Mouse (Mus musculus): Measurements from ENCODE around the gene Map3k9.

The Map3k9 gene

DNA sequence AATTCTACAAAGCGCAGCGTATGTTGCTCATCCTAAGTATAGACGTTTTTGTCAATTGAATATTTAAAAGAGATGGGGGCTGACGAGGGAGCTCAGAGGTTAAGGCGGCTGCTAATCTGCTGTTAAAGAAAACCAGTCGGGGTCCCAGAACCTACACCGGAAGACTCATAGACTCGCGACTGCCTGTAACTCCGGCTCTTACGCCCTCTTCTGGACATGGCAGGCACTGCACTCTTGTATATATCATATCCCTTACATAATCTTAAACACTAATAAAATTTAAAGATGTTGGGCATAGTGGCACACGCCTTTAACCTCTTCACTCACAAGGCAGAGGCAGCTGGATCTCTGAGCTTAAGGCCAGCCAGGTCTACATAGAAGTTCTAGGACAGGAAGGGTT is 6.3 kb upstream of the Map3k9 start:
- peak; percentile 69 for DNase-seq (ENCODE audit: low read depth, low spot score)

DNA sequence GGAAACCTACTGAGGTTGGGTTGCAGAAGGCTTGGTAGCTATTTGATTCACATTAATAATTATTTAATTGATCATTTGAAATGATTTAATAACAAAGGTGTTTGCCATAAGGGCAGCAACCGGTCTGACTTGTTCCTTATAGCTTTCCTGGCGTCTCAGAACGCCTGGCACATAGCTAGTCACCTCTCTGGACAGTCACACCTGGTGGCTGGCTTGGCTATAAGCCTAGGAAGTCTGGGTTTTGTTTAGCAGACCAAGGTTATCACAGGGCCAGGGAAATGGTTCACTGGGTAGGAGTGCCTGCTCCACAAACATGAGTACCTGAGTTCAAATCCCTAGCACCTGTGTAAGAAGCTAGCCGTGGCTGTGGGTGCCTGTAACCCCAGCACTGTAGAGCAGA is 2.3 kb upstream of the Map3k9 start:
- DNase-seq (ENCODE audit: low read depth, low spot score): no peak

DNA sequence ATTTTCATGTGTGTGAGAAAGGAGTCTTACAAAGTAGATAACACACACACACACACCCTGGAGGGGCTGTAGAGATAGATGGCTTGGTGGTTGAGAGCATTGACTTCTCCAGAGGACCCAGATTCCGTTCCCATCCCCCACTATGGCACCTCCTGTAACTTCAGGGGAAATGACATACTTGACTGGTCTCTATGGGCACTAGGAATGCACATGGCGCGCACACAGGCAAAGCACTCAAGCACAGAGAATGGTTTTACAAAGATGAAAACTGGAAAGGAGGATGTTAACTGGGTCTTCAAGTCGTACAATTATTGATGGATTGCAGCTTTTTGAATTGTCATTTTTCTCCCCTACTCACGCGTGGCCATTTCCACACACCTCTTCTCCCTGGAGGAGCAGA is 1.6 kb upstream of the Map3k9 start:
- DNase-seq (ENCODE audit: low read depth, low spot score): no peak

DNA sequence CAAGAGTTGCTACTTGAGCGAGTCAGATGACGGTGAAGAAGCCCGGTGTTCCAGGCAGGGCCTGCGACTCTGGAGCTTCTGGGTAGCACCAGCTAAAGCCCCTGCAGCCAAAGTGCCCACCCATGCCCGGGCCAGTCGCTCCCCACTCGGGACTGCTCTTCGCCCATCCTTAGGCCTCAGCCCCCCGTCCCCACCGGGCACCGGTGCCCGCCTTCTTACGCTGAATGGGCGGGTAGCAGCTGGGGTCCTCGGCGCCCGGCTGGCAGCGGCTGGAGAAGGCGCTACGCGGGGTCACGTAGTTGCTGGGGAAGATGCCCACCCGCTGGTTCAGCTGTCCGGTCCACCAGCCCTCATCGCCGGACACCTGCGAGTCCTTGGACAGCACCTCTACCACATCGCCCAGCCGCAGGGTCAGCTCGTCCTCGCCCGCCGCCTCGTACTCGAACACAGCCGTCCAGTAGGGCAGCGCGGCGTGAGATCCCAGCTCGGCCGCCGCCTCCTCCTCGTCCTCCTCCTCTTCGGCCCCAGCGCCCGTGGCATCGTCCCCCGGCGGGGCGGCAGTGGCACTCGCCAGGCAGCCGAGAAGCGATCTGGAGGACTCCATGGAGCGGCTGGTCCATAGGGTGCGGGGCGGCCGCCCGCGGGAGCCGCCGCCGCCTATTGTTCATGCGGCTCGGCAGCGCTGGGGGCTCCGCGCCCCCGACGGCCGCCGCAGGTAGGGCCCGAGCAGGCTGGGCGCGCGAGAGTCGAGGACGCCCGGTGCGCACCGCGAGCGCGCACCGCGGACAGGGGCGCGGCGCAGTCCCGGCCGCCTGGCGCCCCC is 493 bp downstream of the Map3k9 start:
- DNase-seq (ENCODE audit: low read depth, low spot score): peak; percentile 72

DNA sequence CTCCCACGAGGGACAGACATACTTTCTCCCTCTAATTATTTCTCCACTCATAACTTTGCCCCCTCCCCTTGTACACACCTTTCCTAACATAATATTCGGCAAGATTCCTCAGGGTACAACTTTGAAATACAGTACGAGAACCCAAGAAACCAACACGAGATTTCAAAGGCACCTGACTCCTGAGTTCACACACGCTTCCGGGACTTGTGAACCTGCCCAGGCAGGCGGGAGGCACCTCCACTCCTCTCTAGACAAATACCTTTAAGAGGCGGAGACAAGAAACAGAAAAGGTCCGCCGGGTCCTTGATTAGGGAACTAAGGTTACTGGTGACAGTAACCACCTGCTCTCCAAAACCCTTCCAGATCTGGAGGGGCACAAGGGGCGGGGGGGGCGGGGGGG is 1.1 kb downstream of the Map3k9 start:
- DNase-seq (ENCODE audit: low read depth, low spot score): peak; percentile 75

DNA sequence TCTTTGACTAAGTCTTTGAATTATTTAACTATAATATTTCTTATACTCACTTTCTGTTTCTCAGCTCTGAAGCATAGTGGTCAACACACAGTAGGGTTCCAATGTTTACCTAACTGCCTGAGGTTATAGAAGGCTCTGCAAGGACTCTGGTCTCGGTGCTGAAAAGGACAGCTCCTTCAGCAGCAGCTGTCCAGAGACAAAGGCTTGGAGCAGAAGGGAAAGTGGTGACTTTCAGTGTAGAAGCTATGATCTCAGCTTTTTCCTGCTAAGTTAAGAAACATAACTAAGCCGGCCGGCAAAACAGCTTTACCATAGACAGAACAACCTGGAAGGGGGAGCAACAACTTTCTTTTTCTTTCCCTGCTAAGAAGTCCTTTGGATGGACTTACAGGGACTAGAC is 4.8 kb downstream of the Map3k9 start:
- DNase-seq (ENCODE audit: low read depth, low spot score): no peak

DNA sequence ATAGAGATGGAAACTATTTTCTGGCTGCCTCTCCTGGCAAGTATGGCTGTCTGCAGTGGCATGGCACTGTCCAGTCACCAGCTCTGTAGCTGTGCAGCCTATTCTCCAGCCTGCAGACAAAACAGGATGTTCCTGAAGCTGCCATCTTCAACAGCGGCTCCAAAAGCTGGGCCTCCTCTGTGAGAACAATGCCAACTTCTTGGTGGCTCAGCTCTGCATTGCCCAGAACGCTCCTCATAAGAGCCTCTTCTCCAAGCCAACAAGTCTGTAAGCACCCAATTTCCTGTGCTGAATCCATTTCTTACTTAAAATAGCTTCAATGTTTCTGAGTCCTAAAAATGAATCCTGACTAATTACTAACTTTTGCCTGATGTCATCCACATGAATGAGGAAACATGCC is 5.3 kb downstream of the Map3k9 start:
- no peak for DNase-seq (ENCODE audit: low read depth, low spot score)

DNA sequence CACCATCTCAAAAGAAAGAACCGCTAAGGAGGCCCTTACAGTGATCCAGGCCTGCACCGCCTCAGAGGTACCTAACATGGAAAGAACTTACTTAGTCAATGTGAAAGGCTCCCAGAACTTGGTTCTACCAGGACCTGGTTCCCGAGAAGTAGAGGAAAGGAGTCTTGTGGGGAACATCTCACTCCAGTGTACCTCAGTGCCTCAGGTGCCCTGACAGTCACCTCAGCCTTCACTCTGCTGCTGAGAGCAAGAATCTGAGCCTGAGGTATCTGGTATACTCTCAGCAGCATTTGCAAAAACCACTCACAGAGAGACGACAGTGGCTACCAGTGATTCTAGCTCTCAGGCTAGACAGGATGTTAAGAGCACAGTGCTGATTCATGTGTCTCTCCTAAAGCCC is 6.8 kb downstream of the Map3k9 start:
- DNase-seq (ENCODE audit: low read depth, low spot score): no peak

DNA sequence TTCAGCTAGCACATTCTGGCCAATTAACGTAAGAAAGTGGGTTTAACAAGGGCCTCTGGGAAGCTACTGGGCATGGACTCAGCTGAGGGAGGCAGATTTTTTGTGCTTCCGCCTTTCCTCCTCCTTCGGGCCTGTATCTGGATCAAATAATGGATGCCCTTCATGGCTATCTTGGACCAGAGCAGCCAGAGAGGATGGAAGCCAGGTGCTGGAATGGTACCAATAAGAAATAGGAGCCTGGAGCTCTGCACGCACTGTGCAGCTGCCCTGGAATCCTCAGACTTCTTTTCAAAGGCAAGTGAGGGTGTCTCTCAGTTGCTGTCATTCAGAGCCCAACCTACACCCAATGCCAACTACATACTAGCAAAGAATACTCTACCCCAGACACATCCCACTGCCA is 11.5 kb downstream of the Map3k9 start:
- DNase-seq (ENCODE audit: low read depth, low spot score): no peak

DNA sequence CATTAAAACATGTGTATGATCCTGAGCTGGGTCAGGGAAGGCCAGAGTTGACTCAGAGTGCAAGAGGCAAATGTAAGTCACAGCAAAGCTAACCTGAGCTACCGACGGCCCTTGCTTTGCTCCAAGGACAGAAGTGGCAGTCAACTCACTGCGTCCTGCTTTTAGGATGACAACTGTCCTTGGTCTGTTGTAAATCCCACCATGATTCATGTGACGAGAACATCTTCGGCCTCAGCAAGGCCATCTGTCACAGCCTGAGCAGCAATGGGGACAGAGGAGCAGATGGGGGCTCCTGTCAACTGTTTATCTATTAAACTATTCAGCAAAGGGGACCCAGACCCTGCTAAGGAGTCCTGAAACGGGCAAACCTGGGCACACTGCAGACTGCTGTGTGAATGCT is 15.6 kb downstream of the Map3k9 start:
- DNase-seq (ENCODE audit: low read depth, low spot score): no peak

DNA sequence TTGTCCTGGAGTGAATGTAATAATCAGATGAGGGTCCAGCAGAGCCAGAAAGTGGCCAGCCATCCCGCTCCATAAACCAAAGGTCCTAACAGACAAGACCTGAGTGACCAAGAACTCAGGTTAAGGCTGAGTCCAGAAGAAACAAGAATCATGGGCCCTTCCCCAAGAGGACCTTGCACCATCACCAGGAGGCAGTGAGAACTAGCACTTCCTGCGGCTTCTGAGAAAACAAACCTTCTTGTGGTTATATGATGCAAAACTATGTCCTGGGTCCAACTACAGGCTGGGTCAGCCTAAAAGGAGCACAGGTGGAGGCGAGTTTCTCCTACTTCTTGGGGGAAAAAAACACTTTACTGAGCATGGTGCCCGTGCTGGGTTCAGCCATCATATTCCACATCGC is 16.6 kb downstream of the Map3k9 start:
- DNase-seq (ENCODE audit: low read depth, low spot score): no peak

DNA sequence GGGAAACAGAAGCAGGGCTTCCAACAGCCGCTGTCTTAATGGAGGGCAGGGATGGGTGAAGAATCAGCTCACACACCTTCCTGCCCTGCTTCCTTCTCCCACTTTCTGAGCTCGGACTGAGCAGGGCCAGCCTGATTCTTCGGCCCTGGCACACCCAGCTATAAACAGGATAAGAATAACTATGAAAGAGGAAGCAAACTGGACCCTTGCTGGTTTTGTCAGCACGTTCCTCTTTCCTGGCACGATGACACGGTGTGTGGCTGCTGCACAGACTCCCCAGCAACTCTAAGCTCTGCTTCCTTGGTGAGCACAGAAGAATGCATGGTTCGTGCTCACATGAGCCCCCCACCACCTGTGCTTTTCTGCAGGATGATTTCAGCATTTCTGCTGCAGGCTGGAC is 26.3 kb downstream of the Map3k9 start:
- DNase-seq (ENCODE audit: low read depth, low spot score): peak; percentile 92

DNA sequence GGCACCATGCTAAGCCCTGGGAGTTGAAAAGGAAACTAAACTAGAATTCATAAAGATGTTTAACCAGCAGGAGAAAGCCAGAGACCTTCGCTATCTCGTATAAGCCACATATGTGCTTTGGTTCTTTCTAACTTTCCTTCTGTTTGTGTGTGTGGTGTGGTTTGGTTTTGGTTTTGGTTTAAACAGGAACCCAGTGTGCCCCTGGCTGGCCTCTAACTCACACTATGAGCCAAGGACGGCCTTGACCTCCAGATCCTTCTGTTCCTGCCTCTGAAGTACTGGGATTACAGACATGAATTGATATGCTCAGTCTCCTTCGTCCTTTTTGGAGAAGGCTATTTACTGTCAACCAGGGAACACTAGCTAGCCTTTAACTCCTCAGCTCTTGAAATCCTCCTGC is 29.9 kb downstream of the Map3k9 start:
- peak; percentile 87 for DNase-seq (ENCODE audit: low read depth, low spot score)

DNA sequence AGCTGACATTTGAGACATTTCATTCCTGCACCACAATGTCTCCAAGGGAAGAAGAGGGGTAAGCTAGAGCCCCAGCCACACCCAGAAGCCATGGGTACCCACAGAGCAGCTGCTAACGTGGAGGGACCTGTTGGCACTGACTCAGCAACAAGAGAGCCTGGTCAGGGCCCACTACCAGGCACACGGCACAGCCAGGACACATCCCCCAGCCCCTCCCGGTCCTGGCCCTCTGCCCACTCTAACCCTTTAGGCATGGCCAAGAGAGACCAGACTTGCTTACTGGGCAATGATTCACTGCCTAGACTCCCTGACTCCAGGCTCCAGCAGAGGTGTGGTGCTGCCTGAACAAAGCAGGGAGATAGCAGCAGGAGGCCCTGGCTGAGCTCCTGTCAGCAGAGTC is 32.1 kb downstream of the Map3k9 start:
- no peak for DNase-seq (ENCODE audit: low read depth, low spot score)

DNA sequence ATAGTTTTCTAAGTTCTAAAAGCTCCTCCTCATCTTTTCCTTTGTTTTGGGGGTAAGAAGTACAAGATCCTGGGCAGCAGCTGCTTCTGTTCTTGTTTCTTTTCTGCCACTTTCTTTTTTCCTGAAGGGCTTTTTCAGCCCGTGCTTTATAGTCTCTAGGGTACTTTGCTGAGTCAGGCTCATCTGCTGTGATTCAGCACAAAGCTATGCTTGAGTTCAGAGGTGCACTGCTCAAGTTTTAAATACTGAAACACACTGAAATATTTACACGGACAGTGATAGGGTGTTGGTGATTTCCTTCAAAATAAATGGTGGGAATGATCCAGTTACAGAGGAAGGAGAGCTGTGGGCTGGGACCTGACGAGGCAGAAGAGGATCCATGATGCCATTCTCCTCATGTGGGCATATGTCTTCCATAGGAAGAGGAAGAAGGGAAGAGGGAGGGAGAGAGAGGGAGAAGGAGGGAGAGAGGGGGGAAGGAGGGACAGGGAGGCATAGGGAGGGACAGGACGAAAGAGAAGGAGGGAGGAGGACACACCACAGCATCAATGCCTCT is 32.9 kb downstream of the Map3k9 start:
- DNase-seq (ENCODE audit: low read depth, low spot score): no peak

DNA sequence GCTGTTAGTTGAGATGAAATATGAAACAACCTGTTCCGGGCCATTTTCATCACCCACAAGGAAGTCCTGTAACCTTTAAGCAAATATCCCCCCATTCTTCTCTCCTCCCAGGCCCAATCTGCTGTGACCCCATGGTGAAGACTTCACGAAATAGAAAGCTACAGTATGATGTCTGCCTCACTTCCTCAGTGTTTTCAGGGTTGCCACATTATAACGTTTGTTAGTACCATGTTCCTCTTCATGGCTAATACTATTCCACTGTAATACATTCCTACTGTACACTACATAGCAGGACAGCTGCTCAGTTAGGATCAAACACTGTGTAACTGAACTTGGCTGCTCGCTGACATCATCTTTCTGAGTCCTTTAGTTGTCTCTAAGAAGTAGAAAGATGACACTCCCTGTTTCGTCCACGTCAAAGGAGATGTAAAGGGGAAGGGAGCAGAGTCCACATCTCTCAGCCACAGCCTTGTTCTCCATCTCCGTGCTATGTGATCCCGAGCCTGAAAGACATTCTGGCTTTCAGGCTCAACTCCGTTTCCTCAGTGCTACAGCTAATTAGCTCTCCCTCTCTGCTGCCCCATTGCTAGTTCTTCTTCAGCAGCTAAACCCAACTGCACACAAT is 34.5 kb downstream of the Map3k9 start:
- DNase-seq (ENCODE audit: low read depth, low spot score): no peak

DNA sequence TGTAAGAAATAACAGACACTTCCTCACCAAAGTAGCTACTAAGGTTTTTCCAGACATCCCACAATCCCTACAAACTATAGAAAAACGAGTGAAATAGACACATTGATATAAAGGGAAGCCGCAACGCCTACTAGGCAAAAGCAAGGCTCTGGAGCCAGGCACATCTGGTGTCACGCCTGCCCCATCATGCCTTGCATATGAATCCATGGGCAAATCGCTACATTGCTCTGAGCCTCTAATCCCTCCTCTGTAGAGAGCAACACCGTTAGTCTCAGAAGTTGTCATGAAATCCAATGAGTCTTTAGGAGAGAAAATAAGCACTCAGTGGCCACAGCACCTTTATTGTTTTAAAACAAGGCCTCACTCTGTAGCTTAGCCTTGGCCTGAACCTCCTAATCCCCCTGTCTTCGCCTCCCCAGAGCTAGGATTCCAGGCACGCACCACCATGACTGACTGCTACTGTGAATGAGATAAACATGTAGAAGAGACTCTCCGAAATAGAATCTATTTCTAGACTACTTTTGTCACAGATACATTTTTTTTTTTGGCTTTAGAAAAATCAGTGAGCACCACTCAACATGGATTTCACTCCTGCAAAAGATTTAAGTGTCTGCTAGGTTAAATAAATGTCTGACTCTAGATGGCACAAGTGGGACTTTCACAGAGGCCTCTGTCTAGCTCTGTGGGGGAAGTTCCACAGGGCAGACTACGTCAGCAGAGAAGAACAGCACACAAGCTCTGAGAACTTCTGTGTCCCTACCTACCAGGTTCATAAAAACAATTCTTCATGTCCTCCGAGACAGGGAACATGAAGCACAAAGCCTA is 45.5 kb downstream of the Map3k9 start:
- no peak for DNase-seq (ENCODE audit: low read depth, low spot score)

DNA sequence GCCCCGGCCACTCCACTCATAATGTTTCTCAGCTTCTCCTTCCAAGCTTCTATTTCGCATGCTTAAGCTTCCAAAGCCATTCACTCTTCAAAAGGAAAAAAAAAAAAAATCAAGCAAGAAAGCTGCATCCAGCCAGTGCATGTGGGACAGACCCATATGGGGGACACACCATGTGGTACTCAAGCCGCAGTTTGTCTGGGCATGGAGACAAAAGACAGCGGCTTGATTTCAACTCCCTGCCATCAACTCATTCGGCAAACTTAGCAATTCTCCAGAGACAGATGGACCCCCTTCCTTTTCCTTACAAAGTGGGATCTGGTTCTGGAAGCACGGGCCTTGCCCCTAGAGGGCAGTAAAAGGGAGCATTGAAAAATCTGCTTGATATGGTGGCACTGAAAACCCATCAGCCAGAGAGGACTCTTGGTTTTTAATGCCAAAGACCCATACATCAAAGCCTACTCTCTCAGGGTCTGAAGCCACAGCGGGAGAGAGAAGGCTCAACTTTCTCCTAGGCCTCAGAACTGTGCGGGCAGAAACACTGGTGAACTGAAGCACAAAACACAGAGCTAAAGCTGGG is 54.6 kb downstream of the Map3k9 start:
- DNase-seq (ENCODE audit: low read depth, low spot score): no peak

DNA sequence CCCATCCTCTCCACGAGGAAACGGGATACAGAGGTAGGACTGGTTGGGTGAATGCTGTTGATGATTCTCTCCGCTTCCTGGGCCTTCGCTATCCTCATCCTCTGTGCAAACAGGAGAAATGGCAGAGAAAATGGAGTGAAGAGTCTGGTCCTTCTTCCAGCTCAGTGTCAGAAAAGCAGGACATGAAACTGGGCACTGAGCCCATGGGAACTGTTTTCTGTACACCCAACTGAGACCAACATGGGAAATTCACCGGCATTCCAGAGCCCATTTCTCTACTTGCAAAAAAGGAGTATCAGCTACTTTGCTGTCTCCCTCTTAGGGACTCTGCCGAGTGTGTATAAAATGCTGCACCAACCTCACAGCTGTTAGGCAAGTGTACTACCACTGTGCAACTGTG is 56.2 kb downstream of the Map3k9 start:
- DNase-seq (ENCODE audit: low read depth, low spot score): no peak

DNA sequence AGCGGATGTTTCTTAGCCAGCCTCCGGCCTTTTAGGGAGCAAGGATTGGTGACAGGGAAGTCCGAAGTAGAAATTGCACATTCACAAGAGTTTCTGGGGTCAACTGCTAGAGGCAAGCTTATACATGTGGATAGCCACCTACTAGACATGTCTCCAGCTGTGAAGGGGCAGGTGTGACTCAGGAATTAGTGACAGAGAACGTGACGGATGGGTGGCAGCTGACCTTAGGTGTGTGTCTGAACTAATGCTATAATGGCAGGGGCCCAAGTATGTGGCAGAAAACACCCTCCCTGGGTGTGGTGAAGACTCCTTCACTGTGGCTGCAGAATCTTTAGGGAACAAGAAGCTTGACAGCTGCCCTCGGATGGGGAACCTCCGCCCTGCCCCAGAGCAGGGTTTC is 57.6 kb downstream of the Map3k9 start:
- no peak for DNase-seq (ENCODE audit: low read depth, low spot score)

DNA sequence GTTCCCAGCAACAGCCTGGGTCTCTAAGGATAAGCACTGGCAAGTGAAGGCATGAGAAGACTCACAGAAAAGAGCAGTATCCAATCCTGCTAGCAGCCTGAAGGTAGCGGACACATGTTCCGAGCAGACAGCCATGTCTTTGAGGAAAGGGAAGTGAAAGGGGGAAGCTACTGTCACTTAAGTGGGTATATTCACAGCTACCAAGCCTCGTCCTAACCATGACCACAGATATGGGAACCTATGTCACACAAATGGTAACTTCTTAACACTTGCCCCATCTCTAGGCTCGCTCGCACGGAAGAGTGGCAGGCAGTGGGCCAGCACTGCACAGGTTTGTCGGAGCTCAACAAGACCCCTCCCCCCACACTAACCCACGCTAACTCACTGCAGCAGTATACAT is 61.3 kb downstream of the Map3k9 start:
- peak; percentile 89 for DNase-seq (ENCODE audit: low read depth, low spot score)

DNA sequence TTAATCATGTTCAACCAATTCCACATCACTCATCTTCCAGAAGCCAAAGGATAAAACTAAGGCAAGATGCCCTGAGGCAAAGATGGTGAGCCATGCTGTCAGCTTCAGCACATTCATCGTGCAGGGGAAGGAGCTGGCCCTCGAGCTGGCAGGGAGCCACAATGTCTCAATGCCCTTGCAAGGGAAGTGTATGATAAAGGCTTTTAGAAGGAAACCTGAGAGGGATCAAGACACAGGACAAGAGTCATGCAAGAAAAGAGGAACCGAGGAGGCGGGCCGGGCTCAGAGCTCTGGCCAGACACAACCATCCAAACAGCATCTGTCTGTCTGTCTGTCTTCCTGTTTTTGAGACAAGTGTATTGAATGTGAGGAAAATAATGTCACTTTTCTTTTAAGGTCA is 61.8 kb downstream of the Map3k9 start:
- DNase-seq (ENCODE audit: low read depth, low spot score): peak; percentile 81

All from A20 (cell line).